Mouse (Mus musculus) lung, postnatal 0 days (tissue): ENCODE measurements at regions not wholly inside any gene's neighbourhood (a gene's known extent, or its start where the extent isn't known, plus 50 kb on each side); places are given as distances from the start of the nearest gene placed in this dataset.
"Not testable (repeated sequence)": the region's sequence is repeated elsewhere in the genome, so short reads cannot be mapped to it uniquely, and the experiment has no call there.

Experiments
- ATAC-seq: fragments of 200-750 bp; cut with Nextera tagmentation; 2 replicates; pipeline ENCODE4 v1.8.0; 2017; ENCODE audit warnings: moderate library complexity
- DNase-seq: peaks from one replicate; pipeline ENCODE4 v3.0.0-alpha.2; 2016; ENCODE audit warnings: low spot score
- H3K27ac ChIP-seq: fragments of 300-500 bp; sonication (generic); 2 replicates; pipeline ENCODE4 v1.5.1; 2014; ENCODE audit warnings: antibody characterized with exemption, mild to moderate bottlenecking, low read length, mixed read lengths
- H3K27me3 ChIP-seq: fragments of 300-500 bp; sonication (generic); replicated peaks from 2 replicates; pipeline ENCODE4 v1.6.1; 2014; ENCODE audit warnings: low read length, mixed read lengths; ENCODE audit not compliant: insufficient read depth
- H3K36me3 ChIP-seq: fragments of 300-500 bp; sonication (generic); 2 replicates; pipeline ENCODE4 v1.6.1; 2014; ENCODE audit warnings: low read length, mixed read lengths; ENCODE audit not compliant: insufficient read depth
- H3K4me1 ChIP-seq: fragments of 300-500 bp; sonication (generic); 2 replicates; pipeline ENCODE4 v1.6.1; 2014; ENCODE audit warnings: antibody characterized with exemption, low read depth, low read length, mixed read lengths; ENCODE audit not compliant: insufficient read depth
- H3K4me2 ChIP-seq: fragments of 300-500 bp; sonication (generic); replicated peaks from 2 replicates; pipeline ENCODE4 v1.6.1; 2014; ENCODE audit warnings: low read depth, mild to moderate bottlenecking, low read length, moderate library complexity, mixed read lengths
- H3K4me3 ChIP-seq: fragments of 300-500 bp; sonication (generic); 2 replicates; pipeline ENCODE4 v1.5.1; 2014; ENCODE audit warnings: low read depth, low read length
- H3K9ac ChIP-seq: fragments of 300-500 bp; sonication (generic); replicated peaks from 2 replicates; pipeline ENCODE4 v1.6.1; 2014; ENCODE audit warnings: low read depth, mild to moderate bottlenecking
- H3K9me3 ChIP-seq: fragments of 300-500 bp; sonication (generic); 2 replicates; pipeline ENCODE4 v1.6.1; 2016; ENCODE audit warnings: low read length, mixed read lengths
- CTCF ChIP-seq: IDR thresholded peaks from 2 replicates; pipeline ENCODE4 v1.5.1; 2016; ENCODE audit warnings: antibody characterized with exemption, mild to moderate bottlenecking
- EP300 ChIP-seq: IDR thresholded peaks from 2 replicates; pipeline ENCODE4 v1.6.1; 2016; ENCODE audit warnings: antibody characterized with exemption, mild to moderate bottlenecking, control low read depth
- WGBS: fragments of 180-500 bp; shearing (Covaris S2); extraction: QIAGEN DNeasy Blood & Tissue Kit; methylation state at CpG from one replicate; pipeline ENCODE4 v1.1.7; 2014; 5-methylcytosine and 5-hydroxymethylcytosine counted together

GRCm38 (mm10) chr12:29349146-29349850 lies 178.9 kb upstream of the Myt1l start:
- ATAC-seq (no peak), DNase-seq (no peak)
- Histone ChIP-seq H3K27ac (no peak overlapping the region), H3K4me1 (no peaks in the 10 kb centered on the region), H3K9me3 (no peaks in the 10 kb centered on the region), H3K4me2 (no peak overlapping the region), H3K9ac (no peak overlapping the region), H3K27me3 (no peaks in the 10 kb centered on the region), H3K36me3 (no peaks in the 10 kb centered on the region), H3K4me3 (no peak overlapping the region)
- 42% methylated on average over 9 of the region's 9 CpGs for WGBS
- TF ChIP-seq CTCF (no peak), EP300 (no peak)

- Histone ChIP-seq H3K4me1 (no peaks in the 10 kb centered on the region), H3K9ac (no peak overlapping the region), H3K4me3 (no peak overlapping the region), H3K27me3 (no peaks in the 10 kb centered on the region), H3K27ac (no peak overlapping the region), H3K36me3 (no peaks in the 10 kb centered on the region), H3K4me2 (no peak overlapping the region), H3K9me3 (no peaks in the 10 kb centered on the region)
- TF ChIP-seq CTCF = no peak
- TF ChIP-seq EP300 = no peak
- ATAC-seq = no peak
- DNase-seq = no peak
- 50% methylated on average over 9 of the region's 11 CpGs for WGBS
These were observed 174.2 kb upstream of the Myt1l start for GRCm38 (mm10) chr12:29353777-29354496.

GRCm38 (mm10) chr12:29354816-29355215 lies 173.4 kb upstream of the Myt1l start:
- Histone ChIP-seq H3K36me3 (no peaks in the 10 kb centered on the region), H3K27ac (no peak overlapping the region), H3K9me3 (no peaks in the 10 kb centered on the region), H3K9ac (no peak overlapping the region), H3K27me3 (no peaks in the 10 kb centered on the region), H3K4me1 (no peaks in the 10 kb centered on the region), H3K4me2 (no peak overlapping the region), H3K4me3 (no peak overlapping the region)
- DNase-seq (no peak), ATAC-seq (no peak)
- TF ChIP-seq CTCF (no peak), EP300 (no peak)
- 32% methylated on average over 4 of the region's 6 CpGs for WGBS

GRCm38 (mm10) chr12:29356681-29357397 lies 171.3 kb upstream of the Myt1l start:
- H3K36me3 ChIP-seq = no peaks in the 10 kb centered on the region
- H3K9ac ChIP-seq = no peak overlapping the region
- ATAC-seq = no peak
- H3K27ac ChIP-seq = no peak overlapping the region
- WGBS = 30% methylated on average over 11 of the region's 11 CpGs
- no peak overlapping the region for H3K4me2 ChIP-seq
- no peaks in the 10 kb centered on the region for H3K4me1 ChIP-seq
- no peaks in the 10 kb centered on the region for H3K9me3 ChIP-seq
- DNase-seq = no peak
- no peak for TF ChIP-seq EP300
- no peaks in the 10 kb centered on the region for H3K27me3 ChIP-seq
- H3K4me3 ChIP-seq = no peak overlapping the region

GRCm38 (mm10) chr12:29361236-29361635 lies 166.9 kb upstream of the Myt1l start:
- DNase-seq = no peak
- Histone ChIP-seq H3K9me3 (no peaks in the 10 kb centered on the region), H3K9ac (no peak overlapping the region), H3K4me1 (no peaks in the 10 kb centered on the region), H3K4me2 (no peak overlapping the region), H3K27me3 (no peaks in the 10 kb centered on the region), H3K4me3 (no peak overlapping the region), H3K27ac (no peak overlapping the region), H3K36me3 (no peaks in the 10 kb centered on the region)
- no peak for ATAC-seq
- no peak for TF ChIP-seq CTCF
- TF ChIP-seq EP300 = no peak
- WGBS = 88% methylated on average over 6 of the region's 6 CpGs

GRCm38 (mm10) chr12:29367741-29368106 lies 160.5 kb upstream of the Myt1l start:
- not testable (repeated sequence) for H3K27ac ChIP-seq, H3K4me3 ChIP-seq, H3K4me2 ChIP-seq, H3K36me3 ChIP-seq, H3K9ac ChIP-seq, DNase-seq, H3K4me1 ChIP-seq, H3K27me3 ChIP-seq, ATAC-seq, H3K9me3 ChIP-seq
- WGBS = 50% methylated on average over 3 of the region's 3 CpGs
